Mouse (Mus musculus) neural tube, embryonic 14.5 days (tissue): ENCODE data around the gene C87436. TPM values are rescaled to one million over a fixed set of nuclear protein-coding genes. Genes with fewer than 3 reads are reported as not detected.

Source experiments
- ATAC-seq: fragments of 200-750 bp; cut with Nextera tagmentation; 2 replicates; pipeline ENCODE4 v1.8.0; 2017; ENCODE audit warnings: low read depth, mild to moderate bottlenecking, moderate TSS enrichment, moderate library complexity
- H3K27ac ChIP-seq: fragments of 300-500 bp; sonication (generic); 2 replicates; pipeline ENCODE4 v1.5.1; 2014; ENCODE audit warnings: low read depth, mild to moderate bottlenecking, control low read depth, low read length, moderate library complexity, mixed read lengths
- H3K27me3 ChIP-seq: fragments of 300-500 bp; sonication (generic); 2 replicates; pipeline ENCODE4 v1.6.1; 2014; ENCODE audit warnings: low read length; ENCODE audit not compliant: control insufficient read depth, insufficient read depth
- H3K36me3 ChIP-seq: fragments of 300-500 bp; sonication (generic); 2 replicates; pipeline ENCODE4 v1.6.1; 2014; ENCODE audit warnings: low read length, mixed read lengths; ENCODE audit not compliant: control insufficient read depth, insufficient read depth
- H3K4me1 ChIP-seq: fragments of 300-500 bp; sonication (generic); 2 replicates; pipeline ENCODE4 v1.6.1; 2014; ENCODE audit warnings: low read length; ENCODE audit not compliant: control insufficient read depth, insufficient read depth
- H3K4me2 ChIP-seq: fragments of 300-500 bp; sonication (generic); 2 replicates; pipeline ENCODE4 v1.6.1; 2014; ENCODE audit warnings: mild to moderate bottlenecking, low read depth, low read length, control low read depth
- H3K4me3 ChIP-seq: fragments of 300-500 bp; sonication (generic); 2 replicates; pipeline ENCODE4 v1.5.1; 2014; ENCODE audit warnings: low read depth, low read length, control low read depth, mixed read lengths
- H3K9ac ChIP-seq: fragments of 300-500 bp; sonication (generic); replicated peaks from 2 replicates; pipeline ENCODE4 v1.6.1; 2014; ENCODE audit warnings: low read depth, mild to moderate bottlenecking, control low read depth, low read length, mixed read lengths
- H3K9me3 ChIP-seq: fragments of 300-500 bp; sonication (generic); 2 replicates; pipeline ENCODE4 v1.6.1; 2016; ENCODE audit warnings: low read length; ENCODE audit not compliant: control insufficient read depth
- WGBS: fragments of 180-500 bp; shearing (Covaris S2); extraction: QIAGEN DNeasy Blood & Tissue Kit; methylation state at CpG from one replicate; pipeline ENCODE4 v1.1.7; 2014; 5-methylcytosine and 5-hydroxymethylcytosine counted together
- polyA plus RNA-seq: library from polyadenylated mRNA; unstranded; fragments of >200 nt; fragmentation: Nextera tagmentation; extraction: Ambion mirVana; gene quantifications from 2 replicates; pipeline ENCODE4 v1.2.1, GENCODE M21; 2014

The C87436 gene
- polyA plus RNA-seq, 1 experiment from 2014 or later: 21.9 TPM

- WGBS: 87% methylated on average over 3 of the region's 3 CpGs
- no peaks in the 10 kb centered on the region for H3K27me3 ChIP-seq
- no peak overlapping the region for H3K27ac ChIP-seq
- no peak overlapping the region for H3K4me3 ChIP-seq
- no peak overlapping the region for H3K4me2 ChIP-seq
- no peaks in the 10 kb centered on the region for H3K9me3 ChIP-seq
- H3K4me1 ChIP-seq: no peaks in the 10 kb centered on the region
- no peaks in the 10 kb centered on the region for H3K36me3 ChIP-seq
- ATAC-seq: no peak
- H3K9ac ChIP-seq: no peak overlapping the region
These were observed 70.6 kb downstream of the C87436 start for GRCm38 (mm10) chr6:86508736-86509135.

DNA sequence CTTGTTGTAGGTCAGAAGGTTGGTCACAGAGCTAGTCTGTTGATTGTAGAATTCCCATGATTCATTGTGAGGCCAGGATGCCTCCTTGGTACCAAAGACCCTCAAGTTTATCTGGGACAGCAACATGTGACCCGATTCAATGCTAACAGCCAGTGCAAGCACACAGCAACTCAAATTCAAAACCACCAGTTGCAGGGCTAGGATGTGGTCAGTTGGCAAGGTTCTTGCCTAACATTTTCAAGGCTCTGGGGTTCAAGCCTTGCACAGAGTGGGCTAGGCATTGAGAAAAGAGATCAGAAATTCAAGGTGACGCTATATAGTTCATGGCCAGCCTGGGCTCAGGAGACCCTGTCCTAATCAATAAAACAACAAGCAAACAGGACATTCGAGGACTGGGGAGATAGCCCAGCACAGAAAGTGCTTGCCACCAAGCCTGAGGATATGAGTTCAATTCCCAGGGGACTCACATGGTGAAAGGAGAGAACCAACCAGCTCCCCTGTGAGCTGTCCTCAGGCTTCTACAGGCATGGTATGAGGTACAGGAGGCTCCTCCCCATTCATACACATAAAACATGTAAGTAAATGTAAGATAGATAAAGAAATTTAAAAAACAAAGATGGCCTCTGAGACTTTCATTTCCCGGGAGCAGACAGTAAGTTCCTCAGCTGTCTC is 71.2 kb downstream of the C87436 start:
- no peak overlapping the region for H3K27ac ChIP-seq
- 87% methylated on average over 4 of the region's 4 CpGs for WGBS
- H3K27me3 ChIP-seq: no peaks in the 10 kb centered on the region
- H3K9me3 ChIP-seq: no peaks in the 10 kb centered on the region
- H3K36me3 ChIP-seq: no peaks in the 10 kb centered on the region
- H3K9ac ChIP-seq: no peak overlapping the region
- H3K4me2 ChIP-seq: no peak overlapping the region
- H3K4me1 ChIP-seq: no peaks in the 10 kb centered on the region
- no peak for ATAC-seq
- H3K4me3 ChIP-seq: no peak overlapping the region

- no peaks in the 10 kb centered on the region for H3K9me3 ChIP-seq
- ATAC-seq: no peak
- H3K36me3 ChIP-seq: no peaks in the 10 kb centered on the region
- H3K27ac ChIP-seq: no peak overlapping the region
- H3K9ac ChIP-seq: no peak overlapping the region
- no peaks in the 10 kb centered on the region for H3K27me3 ChIP-seq
- no peaks in the 10 kb centered on the region for H3K4me1 ChIP-seq
- H3K4me2 ChIP-seq: no peak overlapping the region
- H3K4me3 ChIP-seq: no peak overlapping the region
- 75% methylated on average over 3 of the region's 3 CpGs for WGBS
These were observed 71.7 kb downstream of the C87436 start for GRCm38 (mm10) chr6:86509866-86510200.

DNA sequence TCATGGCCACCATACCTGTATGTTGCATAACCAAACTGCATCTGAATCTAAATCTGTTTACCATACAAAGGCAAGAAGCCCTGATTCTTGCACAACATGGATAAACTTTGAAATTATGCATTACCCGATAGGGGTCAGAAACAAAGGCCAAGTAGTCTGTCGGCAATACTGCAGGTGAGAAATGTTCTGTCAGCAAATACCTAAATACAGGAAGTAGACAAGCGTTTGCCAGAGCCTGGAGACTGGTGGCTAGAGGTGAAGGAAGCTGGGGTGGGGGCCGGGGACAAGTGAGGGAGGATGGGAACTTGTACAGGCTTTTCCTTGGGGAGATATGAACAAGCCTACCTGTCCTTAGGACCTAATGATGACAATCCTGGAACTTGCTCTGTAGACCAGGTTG is 72.8 kb downstream of the C87436 start:
- Histone ChIP-seq H3K27me3 (no peaks in the 10 kb centered on the region), H3K27ac (no peak overlapping the region), H3K9ac (no peak overlapping the region), H3K36me3 (no peaks in the 10 kb centered on the region), H3K4me3 (no peak overlapping the region), H3K4me1 (no peaks in the 10 kb centered on the region), H3K4me2 (no peak overlapping the region), H3K9me3 (no peaks in the 10 kb centered on the region)
- 83% methylated on average over 4 of the region's 4 CpGs for WGBS
- ATAC-seq: no peak

GRCm38 (mm10) chr6:86513296-86513695 is 75.1 kb downstream of the C87436 start:
- H3K9me3 ChIP-seq: no peaks in the 10 kb centered on the region
- no peak for ATAC-seq

DNA sequence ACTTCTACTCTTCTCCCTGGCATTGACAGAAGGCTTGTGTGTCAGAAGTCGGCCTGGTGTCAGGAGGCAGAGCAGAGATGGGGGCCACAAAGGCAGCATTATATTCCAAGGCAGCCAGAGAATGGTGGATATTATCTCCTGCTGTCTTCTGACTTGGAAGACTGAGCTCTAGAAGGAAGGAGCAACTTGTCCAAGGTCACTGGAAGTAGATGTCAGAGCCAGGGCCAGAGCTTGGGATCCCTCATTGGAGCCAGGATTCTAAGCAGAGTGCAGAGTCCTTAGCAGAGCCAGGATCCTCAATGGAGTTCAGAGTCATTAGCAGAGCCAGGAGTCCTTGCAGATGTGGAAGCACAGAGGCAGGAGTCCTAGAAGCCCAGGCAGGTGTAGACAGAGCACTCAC is 77.8 kb downstream of the C87436 start:
- Histone ChIP-seq H3K36me3 (no peaks in the 10 kb centered on the region), H3K4me2 (no peak overlapping the region), H3K27me3 (no peaks in the 10 kb centered on the region), H3K4me1 (no peaks in the 10 kb centered on the region), H3K9ac (no peak overlapping the region), H3K9me3 (no peaks in the 10 kb centered on the region), H3K27ac (no peak overlapping the region), H3K4me3 (no peak overlapping the region)
- ATAC-seq: no peak
- 70% methylated on average over 1 of the region's 1 CpGs for WGBS

More at GRCm38 (mm10) chr6:86513296-86513695, 75.1 kb downstream of the C87436 start:
- H3K9ac ChIP-seq: no peak overlapping the region
- H3K27me3 ChIP-seq: no peaks in the 10 kb centered on the region
- no peak overlapping the region for H3K4me2 ChIP-seq
- H3K4me1 ChIP-seq: no peaks in the 10 kb centered on the region
- H3K36me3 ChIP-seq: no peaks in the 10 kb centered on the region
- 89% methylated on average over 4 of the region's 4 CpGs for WGBS
- H3K27ac ChIP-seq: no peak overlapping the region
- no peak overlapping the region for H3K4me3 ChIP-seq

GRCm38 (mm10) chr6:86519767-86520345 is 81.7 kb downstream of the C87436 start:
- 69% methylated on average over 3 of the region's 3 CpGs for WGBS

DNA sequence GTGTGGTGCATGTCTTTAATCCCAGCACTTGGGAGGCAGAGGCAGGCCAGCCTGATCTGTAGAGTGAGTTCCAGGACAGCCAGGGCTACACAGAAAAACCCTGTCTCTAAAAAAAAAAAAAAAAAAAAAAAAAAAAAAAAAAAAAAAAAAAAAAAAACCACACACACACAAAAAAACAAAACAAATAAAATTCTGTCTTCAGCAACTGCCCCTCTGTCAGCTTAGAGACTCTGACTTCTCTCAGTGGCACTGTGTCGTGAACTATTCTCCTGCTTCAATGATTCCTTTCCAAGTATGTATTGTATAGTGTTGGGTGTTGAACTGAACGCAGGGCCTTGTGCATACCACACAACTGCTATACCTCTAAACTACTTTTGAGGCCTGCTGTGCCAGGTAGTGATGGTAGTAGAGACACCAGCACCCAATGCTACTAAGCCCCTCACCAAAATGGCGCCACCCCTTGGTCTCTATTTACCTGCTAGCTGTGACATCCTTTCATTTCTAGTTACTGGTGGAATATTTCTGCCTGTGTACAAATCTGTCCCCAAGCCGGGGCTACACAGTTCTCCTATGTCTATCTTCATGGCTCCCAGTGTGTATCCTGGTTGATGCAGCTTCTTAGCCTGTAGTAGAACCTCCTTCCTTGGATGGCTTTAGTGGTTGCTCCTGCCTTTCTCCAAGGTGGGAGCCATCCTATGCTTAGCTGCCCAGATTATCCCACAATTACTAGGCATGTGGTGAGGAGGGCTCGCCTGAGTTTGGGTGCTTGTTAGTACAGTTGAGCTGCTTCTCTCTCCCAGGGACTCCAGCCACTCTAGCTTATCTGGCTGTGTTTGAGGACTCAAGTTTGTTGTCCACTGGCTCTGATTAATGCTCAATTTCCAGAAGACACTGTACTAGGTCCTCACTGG is 84.1 kb downstream of the C87436 start:
- no peaks in the 10 kb centered on the region; the same call in 1 of the 2 replicates for H3K27me3 ChIP-seq
- WGBS: 84% methylated on average over 5 of the region's 5 CpGs
- peaks cover 12% of the 10 kb centered on the region; the same call in 1 of the 2 replicates for H3K4me1 ChIP-seq
- peak overlapping the region; percentile 89 for H3K4me2 ChIP-seq
- H3K9me3 ChIP-seq: no peaks in the 10 kb centered on the region
- no peak overlapping the region for H3K4me3 ChIP-seq
- no peak overlapping the region for H3K9ac ChIP-seq
- no peaks in the 10 kb centered on the region for H3K36me3 ChIP-seq
- no peak for ATAC-seq
- H3K27ac ChIP-seq: no peak overlapping the region

More at GRCm38 (mm10) chr6:86519767-86520345, 81.7 kb downstream of the C87436 start:
- H3K4me1 ChIP-seq: peaks cover 12% of the 10 kb centered on the region; the same call in 1 of the 2 replicates
- H3K4me2 ChIP-seq: no peak overlapping the region
- no peak overlapping the region for H3K27ac ChIP-seq
- H3K27me3 ChIP-seq: no peaks in the 10 kb centered on the region
- no peaks in the 10 kb centered on the region for H3K36me3 ChIP-seq
- H3K4me3 ChIP-seq: no peak overlapping the region
- ATAC-seq: no peak
- no peaks in the 10 kb centered on the region for H3K9me3 ChIP-seq
- H3K9ac ChIP-seq: no peak overlapping the region
